Mouse (Mus musculus) limb, embryonic 14.5 days (tissue): ENCODE results near the gene Vmn2r111. TPM values are rescaled to one million over a fixed set of nuclear protein-coding genes. Genes with fewer than 3 reads are reported as not detected.
"Not testable (repeated sequence)": the region's sequence is repeated elsewhere in the genome, so short reads cannot be mapped to it uniquely, and the experiment has no call there.

Source experiments
- ATAC-seq: fragments of 200-750 bp; cut with Nextera tagmentation; 2 replicates; pipeline ENCODE4 v1.8.0; 2017; ENCODE audit warnings: low read depth, moderate number of reproducible peaks, moderate TSS enrichment; ENCODE audit not compliant: low FRiP score
- DNase-seq: peaks from one replicate; pipeline ENCODE4 v3.0.0-alpha.2; 2015; ENCODE audit warnings: low spot score
- H3K27ac ChIP-seq: fragments of 300-500 bp; sonication (generic); replicated peaks from 2 replicates; pipeline ENCODE4 v1.5.1; 2014; ENCODE audit warnings: low read depth, mild to moderate bottlenecking, low read length, moderate library complexity, mixed read lengths
- H3K27me3 ChIP-seq: fragments of 300-500 bp; sonication (generic); 2 replicates; pipeline ENCODE4 v1.6.1; 2014; ENCODE audit warnings: low read length, mixed read lengths; ENCODE audit not compliant: control insufficient read depth, insufficient read depth
- H3K36me3 ChIP-seq: fragments of 300-500 bp; sonication (generic); 2 replicates; pipeline ENCODE4 v1.6.1; 2014; ENCODE audit warnings: mild to moderate bottlenecking, low read length, moderate library complexity, mixed read lengths; ENCODE audit not compliant: control insufficient read depth, insufficient read depth
- H3K4me1 ChIP-seq: fragments of 300-500 bp; sonication (generic); 2 replicates; pipeline ENCODE4 v1.6.1; 2014; ENCODE audit warnings: antibody characterized with exemption, low read length, mixed read lengths; ENCODE audit not compliant: control insufficient read depth, insufficient read depth
- H3K4me2 ChIP-seq: fragments of 300-500 bp; sonication (generic); replicated peaks from 2 replicates; pipeline ENCODE4 v1.6.1; 2014; ENCODE audit warnings: low read depth, mild to moderate bottlenecking, low read length, moderate library complexity; ENCODE audit not compliant: severe bottlenecking
- H3K4me3 ChIP-seq: fragments of 300-500 bp; sonication (generic); replicated peaks from 2 replicates; pipeline ENCODE4 v1.5.1; 2014; ENCODE audit warnings: low read length
- H3K9ac ChIP-seq: fragments of 300-500 bp; sonication (generic); 2 replicates; pipeline ENCODE4 v1.6.1; 2014; ENCODE audit warnings: mild to moderate bottlenecking, low read depth, low read length, moderate library complexity; ENCODE audit not compliant: severe bottlenecking
- H3K9me3 ChIP-seq: fragments of 300-500 bp; sonication (generic); 2 replicates; pipeline ENCODE4 v1.6.1; 2016; ENCODE audit warnings: low read length; ENCODE audit not compliant: control insufficient read depth
- POLR2A ChIP-seq: fragments of 200-500 bp; IDR thresholded peaks from 2 replicates; pipeline ENCODE4 v1.8.0; 2012; ENCODE audit warnings: inconsistent platforms, mild to moderate bottlenecking, moderate library complexity, borderline replicate concordance; ENCODE audit not compliant: insufficient read depth, insufficient read length; ENCODE audit errors: extremely low read depth
- WGBS: fragments of 180-500 bp; shearing (Covaris S2); extraction: QIAGEN DNeasy Blood & Tissue Kit; methylation state at CpG from one replicate; pipeline ENCODE4 v1.1.7; 2014; 5-methylcytosine and 5-hydroxymethylcytosine counted together
- polyA plus RNA-seq, 2 experiments: library from polyadenylated mRNA; depleted of rRNA in 1 of 2; stranded (reverse) in 1 of 2; unstranded in 1 of 2; fragments of >200 nt; fragmentation: Nextera tagmentation in 1 of 2; extraction: Ambion mirVana in 1 of 2; gene quantifications; 2 replicates each; pipeline versions ENCODE4 v1.2.1 to v1.2.3; 2012 to 2014

The Vmn2r111 gene
- polyA plus RNA-seq (2012; rRNA removed) = not detected in 2 replicates
- polyA plus RNA-seq (2014; fragmentation: Nextera tagmentation; extraction: Ambion mirVana) = not detected in 2 replicates

DNA sequence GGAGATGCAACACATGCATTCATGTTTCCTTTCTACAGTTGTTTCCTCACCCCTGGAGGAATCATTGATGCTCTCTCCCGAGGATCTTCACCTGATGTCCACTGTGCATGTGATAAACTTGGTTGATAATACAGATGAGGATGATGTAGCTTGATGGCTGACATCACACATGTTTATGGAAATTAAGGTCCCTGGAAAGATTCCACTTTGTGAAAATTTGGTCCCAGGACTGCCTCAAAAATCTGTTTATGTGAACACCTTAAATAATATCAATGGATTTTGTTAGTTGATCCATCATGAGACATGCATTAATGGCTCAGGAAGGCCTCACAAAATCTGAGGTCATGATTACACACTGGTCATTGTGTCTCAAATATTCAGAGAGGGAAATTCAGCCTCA is at the start of gene Vmn2r111:
TSS of gene Vmn2r111 (minus strand) at position 101 of the 400 bp plus-strand sequence.
- WGBS = 77% methylated on average over 1 of the region's 1 CpGs
- not testable (repeated sequence) for H3K4me2 ChIP-seq, H3K27ac ChIP-seq, DNase-seq, H3K9ac ChIP-seq, H3K4me1 ChIP-seq, ATAC-seq, H3K36me3 ChIP-seq, H3K9me3 ChIP-seq, H3K27me3 ChIP-seq, H3K4me3 ChIP-seq

DNA sequence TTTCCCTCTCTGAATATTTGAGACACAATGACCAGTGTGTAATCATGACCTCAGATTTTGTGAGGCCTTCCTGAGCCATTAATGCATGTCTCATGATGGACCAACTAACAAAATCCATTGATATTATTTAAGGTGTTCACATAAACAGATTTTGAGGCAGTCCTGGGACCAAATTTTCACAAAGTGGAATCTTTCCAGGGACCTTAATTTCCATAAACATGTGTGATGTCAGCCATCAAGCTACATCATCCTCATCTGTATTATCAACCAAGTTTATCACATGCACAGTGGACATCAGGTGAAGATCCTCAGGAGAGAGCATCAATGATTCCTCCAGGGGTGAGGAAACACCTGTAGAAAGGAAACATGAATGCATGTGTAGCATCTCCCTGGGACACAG is 27.4 kb upstream of the Vmn2r111 start, which contains the start of gene Vmn2r112:
TSS of gene Vmn2r112 (plus strand) at position 301 of the 400 bp plus-strand sequence.
- H3K27ac ChIP-seq, H3K4me1 ChIP-seq, H3K36me3 ChIP-seq, H3K27me3 ChIP-seq, ATAC-seq, H3K4me2 ChIP-seq, DNase-seq, H3K9ac ChIP-seq, H3K4me3 ChIP-seq, H3K9me3 ChIP-seq: not testable (repeated sequence)

DNA sequence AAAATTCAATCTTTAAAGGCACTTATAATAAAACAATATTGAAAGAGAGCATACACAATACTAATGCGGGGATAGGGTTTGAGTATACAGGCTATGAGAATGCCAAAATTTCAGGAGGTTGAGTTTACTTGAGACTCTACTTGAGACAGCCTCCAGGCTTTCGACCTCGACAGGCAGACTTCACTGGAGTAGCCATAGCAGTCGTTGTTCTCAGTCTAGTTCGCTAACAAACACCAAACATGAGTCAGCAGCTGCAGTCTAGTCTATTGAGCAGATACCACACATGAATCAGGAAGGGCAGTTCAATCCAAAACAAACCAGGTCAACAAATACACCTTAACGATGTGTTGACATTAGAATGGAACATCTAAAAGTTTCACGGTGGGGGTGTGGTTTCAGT is 52.8 kb downstream of the Vmn2r111 start:
- H3K9ac ChIP-seq, DNase-seq, H3K27me3 ChIP-seq, H3K4me3 ChIP-seq, H3K9me3 ChIP-seq, H3K27ac ChIP-seq, H3K36me3 ChIP-seq, H3K4me1 ChIP-seq, ATAC-seq, H3K4me2 ChIP-seq: not testable (repeated sequence)
- WGBS = 84% methylated on average over 7 of the region's 7 CpGs

DNA sequence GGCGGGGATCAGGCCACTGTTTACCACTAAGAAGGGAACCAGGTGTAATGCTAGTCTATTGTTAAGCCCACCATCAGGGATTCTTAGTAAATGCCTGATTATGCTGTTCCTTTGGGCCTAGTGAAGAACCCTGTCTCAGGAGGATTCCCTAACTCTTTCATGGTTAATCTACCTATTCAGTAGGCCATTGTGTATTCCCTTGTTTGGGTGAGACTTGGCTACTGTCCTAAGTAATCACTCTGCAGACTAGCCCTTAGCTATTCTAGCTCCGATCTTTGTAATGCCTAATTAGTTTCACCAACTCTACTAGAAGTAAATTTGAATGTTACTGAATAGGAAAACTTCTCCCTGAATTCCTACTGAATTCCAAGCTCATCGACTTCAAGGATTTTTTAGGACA is 53.2 kb downstream of the Vmn2r111 start:
- not testable (repeated sequence) for H3K9me3 ChIP-seq, H3K27me3 ChIP-seq, ATAC-seq, H3K4me1 ChIP-seq, DNase-seq, H3K36me3 ChIP-seq, H3K4me3 ChIP-seq, H3K27ac ChIP-seq, H3K9ac ChIP-seq, H3K4me2 ChIP-seq
- 78% methylated on average over 3 of the region's 3 CpGs for WGBS

DNA sequence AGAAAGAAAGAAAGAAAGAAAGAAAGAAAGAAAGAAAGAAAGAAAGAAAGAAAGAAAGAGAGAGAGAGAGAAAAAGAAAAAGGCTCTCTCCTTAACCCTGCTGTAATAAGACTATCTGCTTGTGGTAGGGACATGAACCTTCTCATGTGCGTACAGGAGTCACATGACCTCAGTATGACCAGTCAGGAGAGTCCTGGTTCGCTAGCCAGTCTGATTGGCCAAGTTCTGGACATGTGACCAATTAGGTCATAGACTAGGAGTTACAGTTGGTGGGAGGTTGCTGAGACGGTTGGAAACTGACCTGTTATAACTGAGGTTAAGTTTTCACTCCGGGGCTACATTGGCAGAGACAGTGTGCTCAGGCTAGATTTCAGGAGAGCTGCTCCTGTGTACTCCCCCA is 76.2 kb downstream of the Vmn2r111 start:
- Histone ChIP-seq H3K36me3 (no peaks in the 10 kb centered on the region), H3K9me3 (no peaks in the 10 kb centered on the region), H3K4me2 (no peak overlapping the region), H3K27me3 (no peaks in the 10 kb centered on the region), H3K9ac (no peak overlapping the region), H3K4me1 (no peaks in the 10 kb centered on the region), H3K27ac (no peak overlapping the region), H3K4me3 (no peak overlapping the region)
- WGBS = 86% methylated on average over 4 of the region's 4 CpGs
- no peak for ATAC-seq
- TF ChIP-seq POLR2A = no peak
- DNase-seq = no peak

Other genes starting within 250 kb of the Vmn2r111 start
- gene Zfp944, start 212.1 kb downstream of the Vmn2r111 start, polyA plus RNA-seq (2012; rRNA removed) = 6.5 and 9.6 TPM in 2 replicates
- gene Zfp944, start 212.1 kb downstream of the Vmn2r111 start, polyA plus RNA-seq (2014; fragmentation: Nextera tagmentation; extraction: Ambion mirVana) = 13.8 and 16.7 TPM in 2 replicates
- 2.4 and 4.2 TPM in 2 replicates for gene Zfp758, start 212.0 kb downstream of the Vmn2r111 start, polyA plus RNA-seq (2012; rRNA removed)
- gene Zfp758, start 212.0 kb downstream of the Vmn2r111 start, polyA plus RNA-seq (2014; fragmentation: Nextera tagmentation; extraction: Ambion mirVana) = 9.5 and 10.0 TPM in 2 replicates
- gene Zfp946, start 149.3 kb downstream of the Vmn2r111 start, polyA plus RNA-seq (2012; rRNA removed) = 8.9 and 11.6 TPM in 2 replicates
- 13.6 and 16.4 TPM in 2 replicates for gene Zfp946, start 149.3 kb downstream of the Vmn2r111 start, polyA plus RNA-seq (2014; fragmentation: Nextera tagmentation; extraction: Ambion mirVana)
- gene Vmn2r112, start 27.5 kb upstream of the Vmn2r111 start, polyA plus RNA-seq (2012; rRNA removed) = not detected in 2 replicates
- not detected in 2 replicates for gene Vmn2r112, start 27.5 kb upstream of the Vmn2r111 start, polyA plus RNA-seq (2014; fragmentation: Nextera tagmentation; extraction: Ambion mirVana)